Mouse (Mus musculus): ENCODE measurements around the gene Vav2. TPM values are rescaled to one million over a fixed set of nuclear protein-coding genes. Genes with fewer than 3 reads are reported as not detected.

Vav2 gene
- polyA plus RNA-seq, 1 experiment from 2014 or later: 7.5 TPM

GRCm38 (mm10) chr2:27223012-27223421 lies 203.8 kb downstream of the Vav2 start:
- 84% methylated on average over 7 of the region's 7 CpGs for WGBS
- no peak overlapping the region for H3K4me2 ChIP-seq (ENCODE audit: low read length)
- no peaks in the 10 kb centered on the region for H3K9me3 ChIP-seq (ENCODE audit: control insufficient read depth, low read length)
- H3K36me3 ChIP-seq (ENCODE audit: control insufficient read depth, insufficient read depth, low read length): no peaks in the 10 kb centered on the region
- no peaks in the 10 kb centered on the region for H3K27me3 ChIP-seq (replicated peaks; ENCODE audit: control insufficient read depth, insufficient read depth, low read length)
- no peak for ATAC-seq (replicated peaks; ENCODE audit: low FRiP score, low TSS enrichment, low read depth)
- H3K9ac ChIP-seq (ENCODE audit: low read length): no peak overlapping the region
- H3K4me1 ChIP-seq (replicated peaks; ENCODE audit: control insufficient read depth, insufficient read depth, low read length): no peaks in the 10 kb centered on the region
- no peak overlapping the region for H3K4me3 ChIP-seq (ENCODE audit: low read depth, low read length)
- H3K27ac ChIP-seq (ENCODE audit: low read depth): no peak overlapping the region
- DNase-seq (ENCODE audit: low spot score): no peak

GRCm38 (mm10) chr2:27218569-27218968 lies 208.3 kb downstream of the Vav2 start:
- ATAC-seq (replicated peaks; ENCODE audit: low FRiP score, low TSS enrichment, low read depth) (no peak), DNase-seq (ENCODE audit: low spot score) (no peak)
- no peaks in the 10 kb centered on the region for H3K27me3 ChIP-seq (replicated peaks; ENCODE audit: control insufficient read depth, insufficient read depth, low read length)
- H3K27ac ChIP-seq (ENCODE audit: low read depth): no peak overlapping the region
- no peaks in the 10 kb centered on the region for H3K9me3 ChIP-seq (ENCODE audit: control insufficient read depth, low read length)
- H3K4me2 ChIP-seq (ENCODE audit: low read length): no peak overlapping the region
- no peak overlapping the region for H3K4me3 ChIP-seq (ENCODE audit: low read depth, low read length)
- H3K36me3 ChIP-seq (ENCODE audit: control insufficient read depth, insufficient read depth, low read length): no peaks in the 10 kb centered on the region
- no peak overlapping the region for H3K9ac ChIP-seq (ENCODE audit: low read length)
- H3K4me1 ChIP-seq (replicated peaks; ENCODE audit: control insufficient read depth, insufficient read depth, low read length): no peaks in the 10 kb centered on the region
- WGBS: 88% methylated on average over 8 of the region's 8 CpGs

GRCm38 (mm10) chr2:27218121-27218544 lies 208.7 kb downstream of the Vav2 start:
- WGBS: 74% methylated on average over 2 of the region's 2 CpGs
- DNase-seq (ENCODE audit: low spot score): no peak

GRCm38 (mm10) chr2:27215537-27215936 lies 211.3 kb downstream of the Vav2 start:
- DNase-seq (ENCODE audit: low spot score): no peak
- Histone ChIP-seq H3K4me1 (replicated peaks; ENCODE audit: control insufficient read depth, insufficient read depth, low read length) (0 out of 2 replicates have a peak, but pooled peaks cover 2% of the 10 kb centered on the region), H3K4me2 (ENCODE audit: low read length) (no peak overlapping the region), H3K36me3 (ENCODE audit: control insufficient read depth, insufficient read depth, low read length) (no peaks in the 10 kb centered on the region), H3K4me3 (ENCODE audit: low read depth, low read length) (no peak overlapping the region), H3K9ac (ENCODE audit: low read length) (no peak overlapping the region), H3K27me3 (replicated peaks; ENCODE audit: control insufficient read depth, insufficient read depth, low read length) (no peaks in the 10 kb centered on the region), H3K9me3 (ENCODE audit: control insufficient read depth, low read length) (no peaks in the 10 kb centered on the region), H3K27ac (ENCODE audit: low read depth) (no peak overlapping the region)
- WGBS: 80% methylated on average over 2 of the region's 2 CpGs
- ATAC-seq (replicated peaks; ENCODE audit: low FRiP score, low TSS enrichment, low read depth): no peak

More at GRCm38 (mm10) chr2:27218121-27218544, 208.7 kb downstream of the Vav2 start:
- Histone ChIP-seq H3K4me3 (ENCODE audit: low read depth, low read length) (no peak overlapping the region), H3K27me3 (replicated peaks; ENCODE audit: control insufficient read depth, insufficient read depth, low read length) (no peaks in the 10 kb centered on the region), H3K27ac (ENCODE audit: low read depth) (no peak overlapping the region), H3K4me2 (ENCODE audit: low read length) (no peak overlapping the region), H3K9me3 (ENCODE audit: control insufficient read depth, low read length) (no peaks in the 10 kb centered on the region), H3K9ac (ENCODE audit: low read length) (no peak overlapping the region), H3K36me3 (ENCODE audit: control insufficient read depth, insufficient read depth, low read length) (no peaks in the 10 kb centered on the region), H3K4me1 (replicated peaks; ENCODE audit: control insufficient read depth, insufficient read depth, low read length) (no peaks in the 10 kb centered on the region)
- ATAC-seq (replicated peaks; ENCODE audit: low FRiP score, low TSS enrichment, low read depth): no peak

Small RNAs within 50 kb of the gene (microRNA-seq; reads per million reads assigned to microRNA genes)
- gene Gm24049 (not detected), gene Mir7578 (not detected)

Other genes starting within 250 kb of the Vav2 start
- gene Sardh, start 178.7 kb downstream of the Vav2 start, polyA plus RNA-seq (2014; fragmentation: Nextera tagmentation; extraction: Ambion mirVana): 10.8 and 13.1 TPM in 2 replicates
- gene Brd3os, start 15.3 kb upstream of the Vav2 start, polyA plus RNA-seq (2014; fragmentation: Nextera tagmentation; extraction: Ambion mirVana): 7.7 and 9.0 TPM in 2 replicates
- gene Brd3, start 80.6 kb upstream of the Vav2 start, polyA plus RNA-seq (2014; fragmentation: Nextera tagmentation; extraction: Ambion mirVana): 122 and 138 TPM in 2 replicates
- 58.3 and 61.7 TPM in 2 replicates for gene Wdr5, start 88.1 kb upstream of the Vav2 start, polyA plus RNA-seq (2014; fragmentation: Nextera tagmentation; extraction: Ambion mirVana)
- 8.3 and 9.2 TPM in 2 replicates for gene Rxra, start 249.4 kb upstream of the Vav2 start, polyA plus RNA-seq (2014; fragmentation: Nextera tagmentation; extraction: Ambion mirVana)